Mouse (Mus musculus) CD4-positive, CD25-positive, alpha-beta regulatory T cell, adult 4 months (primary cell): Measurements from ENCODE around the gene Clrn2. TPM values are rescaled to one million over a fixed set of nuclear protein-coding genes. Genes with fewer than 3 reads are reported as not detected.

Source experiments
- ATAC-seq: one replicate; pipeline ENCODE4 v1.8.0; 2017
- polyA plus RNA-seq, 2 experiments: library from polyadenylated mRNA; unstranded; fragments of 100-300 nt; shearing (Covaris generic); gene quantifications; one replicate each; pipeline ENCODE4 v1.2.1; 2017

Clrn2 gene
- polyA plus RNA-seq, 2 experiments from 2014 or later, result not detected

- ATAC-seq, result no peak
These were observed 905 bp downstream of the Clrn2 start for GRCm38 (mm10) chr5:45454456-45454855.

- ATAC-seq, result no peak
These were observed 19.4 kb downstream of the Clrn2 start for GRCm38 (mm10) chr5:45472880-45473450.

GRCm38 (mm10) chr5:45473521-45473920 lies 20.0 kb downstream of the Clrn2 start:
- no peak for ATAC-seq

GRCm38 (mm10) chr5:45474215-45474614 lies 20.7 kb downstream of the Clrn2 start:
- ATAC-seq, result peak; percentile 88

- no peak for ATAC-seq
These were observed 21.2 kb downstream of the Clrn2 start for GRCm38 (mm10) chr5:45474758-45475157.

- ATAC-seq, result no peak
These were observed 22.2 kb downstream of the Clrn2 start for GRCm38 (mm10) chr5:45475771-45476170.

- ATAC-seq, result no peak
These were observed 22.7 kb downstream of the Clrn2 start for GRCm38 (mm10) chr5:45476288-45476687.

- no peak for ATAC-seq
These were observed 24.1 kb downstream of the Clrn2 start for GRCm38 (mm10) chr5:45477601-45478000.

GRCm38 (mm10) chr5:45480066-45480465 lies 26.5 kb downstream of the Clrn2 start:
- ATAC-seq, result no peak

- no peak for ATAC-seq
These were observed 27.6 kb downstream of the Clrn2 start for GRCm38 (mm10) chr5:45481125-45481524.

- ATAC-seq, result no peak
These were observed 29.1 kb downstream of the Clrn2 start for GRCm38 (mm10) chr5:45482607-45483006.

- ATAC-seq, result no peak
These were observed 30.1 kb downstream of the Clrn2 start for GRCm38 (mm10) chr5:45483654-45484053.

GRCm38 (mm10) chr5:45491776-45492175 lies 38.2 kb downstream of the Clrn2 start:
- no peak for ATAC-seq

- peak; percentile 95 for ATAC-seq
These were observed 39.9 kb downstream of the Clrn2 start, which contains the start of gene Lap3 for GRCm38 (mm10) chr5:45493191-45494092. Gene Lap3 (plus strand): TSS chr5:45493374.

- no peak for ATAC-seq
These were observed 40.7 kb downstream of the Clrn2 start for GRCm38 (mm10) chr5:45494093-45494755.

GRCm38 (mm10) chr5:45495429-45495975 lies 42.0 kb downstream of the Clrn2 start:
- no peak for ATAC-seq

- no peak for ATAC-seq
These were observed 42.5 kb downstream of the Clrn2 start for GRCm38 (mm10) chr5:45496042-45496441.

- ATAC-seq, result no peak
These were observed 42.9 kb downstream of the Clrn2 start for GRCm38 (mm10) chr5:45496479-45496878.

GRCm38 (mm10) chr5:45496930-45497550 lies 43.5 kb downstream of the Clrn2 start:
- no peak for ATAC-seq

- no peak for ATAC-seq
These were observed 44.0 kb downstream of the Clrn2 start for GRCm38 (mm10) chr5:45497564-45497963.

- no peak for ATAC-seq
These were observed 56.5 kb downstream of the Clrn2 start for GRCm38 (mm10) chr5:45510071-45510470.

GRCm38 (mm10) chr5:45512908-45513307 lies 59.4 kb downstream of the Clrn2 start:
- ATAC-seq, result no peak

- no peak for ATAC-seq
These were observed 60.0 kb downstream of the Clrn2 start for GRCm38 (mm10) chr5:45513511-45513910.
